Mouse (Mus musculus) MEL-GATA-1-ER (cell line): ENCODE results near the gene Abhd14a.

Experiments used
- DNase-seq: peaks from one replicate; pipeline ENCODE4 v3.0.0-alpha.2; 2012; ENCODE audit warnings: low read depth; ENCODE audit errors: extremely low read depth

The Abhd14a gene

GRCm38 (mm10) chr9:106453271-106454070 is 6.0 kb upstream of the Abhd14a start, which contains the start of gene Pcbp4:
Gene Pcbp4 (plus strand): TSS chr9:106453291.
- no peak for DNase-seq

GRCm38 (mm10) chr9:106452821-106453220 is 5.3 kb upstream of the Abhd14a start:
- no peak for DNase-seq

- DNase-seq = no peak
Observed at GRCm38 (mm10) chr9:106452351-106452750, 4.9 kb upstream of the Abhd14a start.

GRCm38 (mm10) chr9:106451899-106452298 is 4.4 kb upstream of the Abhd14a start:
- DNase-seq = no peak

- no peak for DNase-seq
Observed at GRCm38 (mm10) chr9:106451298-106451697, 3.8 kb upstream of the Abhd14a start.

- no peak for DNase-seq
Observed at GRCm38 (mm10) chr9:106450661-106451060, 3.2 kb upstream of the Abhd14a start.

- DNase-seq = no peak
Observed at GRCm38 (mm10) chr9:106449947-106450346, 2.5 kb upstream of the Abhd14a start.

GRCm38 (mm10) chr9:106448498-106449031 is 1.1 kb upstream of the Abhd14a start:
- no peak for DNase-seq

- DNase-seq = no peak
Observed at GRCm38 (mm10) chr9:106447951-106448350, 473 bp upstream of the Abhd14a start.

GRCm38 (mm10) chr9:106444836-106445235 is 2.6 kb downstream of the Abhd14a start:
- DNase-seq = no peak

GRCm38 (mm10) chr9:106442680-106443079 is 4.8 kb downstream of the Abhd14a start:
- no peak for DNase-seq

GRCm38 (mm10) chr9:106436566-106436965 is 10.9 kb downstream of the Abhd14a start:
- DNase-seq = no peak

- no peak for DNase-seq
Observed at GRCm38 (mm10) chr9:106433389-106433788, 14.1 kb downstream of the Abhd14a start.

- no peak for DNase-seq
Observed at GRCm38 (mm10) chr9:106430015-106430264, 17.5 kb downstream of the Abhd14a start.

GRCm38 (mm10) chr9:106429221-106430014 is 18.1 kb downstream of the Abhd14a start, which contains the start of gene Rpl29:
Gene Rpl29 (plus strand): TSS chr9:106429454.
- peak; percentile 90 for DNase-seq

- no peak for DNase-seq
Observed at GRCm38 (mm10) chr9:106428719-106429220, 18.7 kb downstream of the Abhd14a start.

GRCm38 (mm10) chr9:106421865-106422160 is 25.7 kb downstream of the Abhd14a start:
- peak; percentile 71 for DNase-seq

GRCm38 (mm10) chr9:106421033-106421864 is 26.2 kb downstream of the Abhd14a start:
- no peak for DNase-seq

GRCm38 (mm10) chr9:106420608-106421007 is 26.9 kb downstream of the Abhd14a start:
- DNase-seq = peak; percentile 30

GRCm38 (mm10) chr9:106417841-106418625 is 29.4 kb downstream of the Abhd14a start:
- peak; percentile 30 for DNase-seq

GRCm38 (mm10) chr9:106416826-106417225 is 30.7 kb downstream of the Abhd14a start:
- no peak for DNase-seq
